Mouse (Mus musculus) kidney, embryonic 15.5 days (tissue): ENCODE data around the gene Tmem181a. TPM values are rescaled to one million over a fixed set of nuclear protein-coding genes. Genes with fewer than 3 reads are reported as not detected.
"Not testable (repeated sequence)": the region's sequence is repeated elsewhere in the genome, so short reads cannot be mapped to it uniquely, and the experiment has no call there.

Experiments
- ATAC-seq: fragments of 200-750 bp; cut with Nextera tagmentation; replicated peaks from 2 replicates; pipeline ENCODE4 v1.8.0; 2017; ENCODE audit warnings: moderate TSS enrichment; ENCODE audit not compliant: low FRiP score
- H3K27ac ChIP-seq: fragments of 300-500 bp; sonication (generic); 2 replicates; pipeline ENCODE4 v1.5.1; 2015; ENCODE audit warnings: mild to moderate bottlenecking, inconsistent platforms
- H3K27me3 ChIP-seq: fragments of 300-500 bp; sonication (generic); 2 replicates; pipeline ENCODE4 v1.6.1; 2015; ENCODE audit warnings: inconsistent platforms
- H3K36me3 ChIP-seq: fragments of 300-500 bp; sonication (generic); 2 replicates; pipeline ENCODE4 v1.6.1; 2015; ENCODE audit warnings: inconsistent platforms
- H3K4me1 ChIP-seq: fragments of 300-500 bp; sonication (generic); 2 replicates; pipeline ENCODE4 v1.6.1; 2015; ENCODE audit warnings: inconsistent platforms
- H3K4me2 ChIP-seq: fragments of 300-500 bp; sonication (generic); 2 replicates; pipeline ENCODE4 v1.6.1; 2015; ENCODE audit warnings: moderate library complexity, mild to moderate bottlenecking, inconsistent platforms
- H3K4me3 ChIP-seq: fragments of 300-500 bp; sonication (generic); replicated peaks from 2 replicates; pipeline ENCODE4 v1.5.1; 2015; ENCODE audit warnings: mild to moderate bottlenecking, inconsistent platforms
- H3K9ac ChIP-seq: fragments of 300-500 bp; sonication (generic); 2 replicates; pipeline ENCODE4 v1.6.1; 2015; ENCODE audit warnings: mild to moderate bottlenecking, inconsistent platforms
- H3K9me3 ChIP-seq: fragments of 300-500 bp; sonication (generic); replicated peaks from 2 replicates; pipeline ENCODE4 v1.6.1; 2016; ENCODE audit warnings: inconsistent platforms
- WGBS: fragments of 180-500 bp; shearing (Covaris S2); methylation state at CpG from one replicate; pipeline ENCODE4 v1.1.7; 2015; ENCODE audit warnings: mixed read lengths; 5-methylcytosine and 5-hydroxymethylcytosine counted together
- polyA plus RNA-seq: library from polyadenylated mRNA; unstranded; fragments of >200 nt; fragmentation: Nextera tagmentation; extraction: Ambion mirVana; gene quantifications from 2 replicates; pipeline ENCODE4 v1.2.1, GENCODE M21; 2015

The Tmem181a gene
- polyA plus RNA-seq, 1 experiment from 2014 or later: 14.4 TPM

DNA sequence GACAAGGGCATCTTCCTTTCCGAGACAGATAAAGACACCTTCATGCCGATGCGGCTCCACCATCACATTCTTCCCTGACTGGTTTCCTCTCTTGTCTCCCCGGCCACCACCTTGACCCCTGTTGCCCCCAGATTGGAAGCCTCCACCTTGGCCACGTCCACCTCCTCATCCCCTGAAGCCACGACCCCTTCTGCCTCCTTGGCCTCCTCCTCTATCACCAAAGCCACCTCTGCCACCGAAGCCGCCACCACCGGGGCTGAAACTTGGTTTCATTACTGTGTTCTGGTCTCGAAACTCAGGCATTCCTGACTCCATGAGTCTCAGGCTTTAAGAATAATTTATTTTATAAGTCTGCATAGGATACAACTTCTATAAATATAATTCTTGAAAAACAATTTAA lies 98.6 kb downstream of the Tmem181a start:
- not testable (repeated sequence) for H3K4me2 ChIP-seq, H3K4me3 ChIP-seq, H3K27ac ChIP-seq, H3K4me1 ChIP-seq, H3K27me3 ChIP-seq, H3K36me3 ChIP-seq, H3K9ac ChIP-seq, ATAC-seq, H3K9me3 ChIP-seq
- 85% methylated on average over 10 of the region's 10 CpGs for WGBS

Other genes with a start within 250 kb of the Tmem181a start
- 5.4 and 5.6 TPM in 2 replicates for gene Serac1, start 177.1 kb upstream of the Tmem181a start, polyA plus RNA-seq
- 166 and 184 TPM in 2 replicates for gene Gtf2h5, start 177.1 kb upstream of the Tmem181a start, polyA plus RNA-seq
- gene Tulp4, start 150.4 kb upstream of the Tmem181a start, polyA plus RNA-seq: 74.3 and 75.0 TPM in 2 replicates
- gene Dynlt1a, start 60.6 kb downstream of the Tmem181a start, polyA plus RNA-seq: 14.7 and 16.3 TPM in 2 replicates
- 445 and 456 TPM in 2 replicates for gene Dynlt1b, start 173.3 kb downstream of the Tmem181a start, polyA plus RNA-seq